Mouse (Mus musculus) testis, adult 2 months (tissue): ENCODE data around the gene Gpr61.

ENCODE experiments used
- CTCF ChIP-seq: fragments of 200-500 bp; IDR thresholded peaks from 2 replicates; pipeline ENCODE4 v1.5.1; 2012; ENCODE audit warnings: low read depth, mild to moderate bottlenecking, inconsistent platforms, low read length, moderate library complexity; ENCODE audit not compliant: control insufficient read depth, insufficient read depth, insufficient replicate concordance
- POLR2A ChIP-seq: fragments of 200-500 bp; IDR thresholded peaks from 2 replicates; pipeline ENCODE4 v1.6.1; 2012; ENCODE audit warnings: low read depth, mild to moderate bottlenecking, inconsistent platforms, low read length, moderate library complexity; ENCODE audit not compliant: control insufficient read depth

GRCm38 (mm10) chr3:108200329-108201323 lies 45.9 kb upstream of the Gpr61 start, which contains the start of gene Cyb561d1:
- no peak for TF ChIP-seq CTCF
- TF ChIP-seq POLR2A: peak; percentile 45; the same call in 1 of the 2 replicates
